Mouse (Mus musculus) spleen, postnatal 10 days (tissue): ENCODE data around the gene Rfc2.
A peak's percentile ranks its signal among the peaks of the same experiment; 100 is the strongest.

Experiments used
- DNase-seq, 2 experiments: peaks; one replicate each; pipeline ENCODE4 v3.0.0; 2021 to 2022; ENCODE audit warnings: low spot score in 2 of 2

Gene Rfc2

DNA sequence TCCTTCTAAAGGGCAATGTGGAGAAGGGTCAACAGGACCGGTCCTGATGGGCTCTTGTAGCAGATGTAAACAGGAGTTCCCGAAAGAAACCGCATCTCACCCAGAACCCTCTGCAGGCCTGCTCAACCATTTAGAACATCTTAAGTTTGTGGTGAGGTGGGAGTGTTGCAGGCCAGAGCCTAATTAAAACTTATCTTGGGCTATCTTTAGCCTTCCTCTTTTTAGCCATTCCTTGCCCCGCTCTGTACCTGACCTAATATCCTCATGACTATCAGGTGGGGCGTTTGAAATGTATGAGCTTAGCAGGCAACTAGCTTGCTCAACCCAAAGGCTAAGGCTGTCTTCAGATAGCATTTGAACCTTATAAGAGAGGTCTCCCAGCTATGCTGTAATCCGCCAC, 15.5 kb upstream of the Rfc2 start:
- no peak for DNase-seq

DNA sequence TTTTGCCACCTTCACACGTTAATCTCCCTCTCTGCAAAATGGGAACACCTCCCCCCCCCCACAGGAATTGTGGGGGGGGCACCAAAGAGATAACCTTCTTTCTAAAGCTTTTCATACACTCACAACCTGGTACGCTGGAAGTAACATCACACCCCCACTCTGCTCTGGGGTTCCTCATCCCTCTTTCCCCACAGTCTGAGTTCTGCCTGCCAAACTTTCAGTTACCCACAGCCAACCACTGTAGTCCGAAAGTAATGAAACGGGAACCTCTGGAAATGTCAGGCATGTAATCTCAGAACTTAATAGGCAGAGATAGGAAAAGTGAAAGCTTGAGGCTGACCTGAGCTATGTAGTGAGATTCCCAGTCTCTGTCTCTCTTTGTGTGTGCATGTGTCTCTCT, 13.7 kb upstream of the Rfc2 start:
- no peak for DNase-seq

DNA sequence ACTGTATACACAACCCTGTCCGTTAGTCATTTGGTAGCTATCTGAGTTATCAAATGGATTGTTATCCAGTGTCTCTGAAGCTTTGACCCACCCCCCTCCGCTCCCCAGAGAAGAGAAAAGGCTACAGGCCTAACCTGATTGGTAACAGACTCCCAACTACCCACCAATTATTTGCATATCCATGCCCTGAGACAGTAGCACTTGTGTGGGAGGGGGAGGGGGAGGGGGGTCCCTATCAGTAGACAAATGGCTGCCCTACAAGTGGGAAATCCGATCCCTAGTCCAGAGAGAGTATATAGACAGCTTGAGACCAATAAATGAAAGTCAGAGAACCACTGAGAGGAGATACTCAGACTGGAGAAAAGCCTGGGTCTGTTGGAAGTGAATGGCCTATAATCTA, 13.1 kb upstream of the Rfc2 start:
- no peak for DNase-seq

DNA sequence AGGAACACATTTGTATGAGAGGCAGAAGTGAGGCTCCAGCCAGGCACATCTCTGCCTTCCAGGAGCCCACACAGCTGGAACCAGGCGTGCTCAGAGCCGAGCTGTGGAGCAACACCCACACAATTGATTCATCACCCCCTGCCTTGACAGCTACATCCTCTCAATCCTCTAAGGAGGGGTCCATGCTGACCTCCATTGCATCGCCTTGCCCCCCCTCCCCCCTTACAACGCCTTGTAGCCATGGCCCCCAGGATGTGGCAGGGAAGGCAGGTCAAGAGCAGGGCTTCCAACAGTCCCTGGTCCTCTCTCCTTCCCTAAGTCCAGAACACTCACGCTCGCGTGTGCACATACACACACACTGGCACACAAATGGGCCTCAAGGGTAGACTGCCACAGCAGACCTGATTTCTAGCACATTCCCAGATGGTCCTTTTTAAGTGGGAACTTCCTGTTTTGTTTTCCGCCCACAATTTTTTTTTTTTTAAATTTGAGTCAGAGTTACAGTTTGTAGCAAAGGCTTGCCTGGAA, 12.1 kb upstream of the Rfc2 start:
- no peak for DNase-seq

DNA sequence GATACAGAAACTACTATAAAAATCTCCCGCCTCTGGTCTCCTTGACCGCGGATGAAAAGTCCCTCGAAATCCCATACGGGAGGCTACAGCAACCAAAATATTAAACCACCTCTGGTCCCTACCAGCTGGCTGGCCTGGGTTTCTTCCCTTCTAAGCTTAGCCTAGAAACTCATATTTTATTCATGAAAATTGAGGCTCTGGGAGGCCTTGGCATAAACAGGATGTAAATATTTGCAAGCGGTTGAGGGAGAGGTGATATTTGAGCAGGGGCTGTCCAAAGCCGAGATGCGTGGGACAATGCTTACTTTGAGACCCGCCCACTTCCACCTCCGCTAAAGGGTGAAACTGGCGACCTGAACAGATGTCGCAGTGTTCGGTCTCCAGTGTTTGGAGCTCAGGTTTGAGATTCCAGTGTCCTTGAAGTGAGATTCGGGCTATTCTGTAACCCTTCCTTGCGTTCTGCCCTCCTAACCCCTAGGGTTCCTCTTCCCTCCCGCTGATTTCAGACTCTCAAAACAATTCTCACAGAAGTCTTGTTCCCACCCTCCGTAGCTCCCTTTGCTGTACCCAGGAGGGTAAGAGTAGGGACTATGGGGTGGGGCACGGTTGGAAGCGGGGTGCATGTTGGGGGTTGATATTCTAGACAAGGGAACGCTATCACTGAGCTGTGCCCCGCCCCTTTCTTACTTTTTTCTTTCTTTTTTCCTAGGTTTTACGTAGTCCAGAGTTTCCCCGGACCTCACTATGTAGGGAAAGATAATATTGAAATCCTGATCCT, 9.2 kb upstream of the Rfc2 start:
- DNase-seq: peak; percentile 42 to 58

DNA sequence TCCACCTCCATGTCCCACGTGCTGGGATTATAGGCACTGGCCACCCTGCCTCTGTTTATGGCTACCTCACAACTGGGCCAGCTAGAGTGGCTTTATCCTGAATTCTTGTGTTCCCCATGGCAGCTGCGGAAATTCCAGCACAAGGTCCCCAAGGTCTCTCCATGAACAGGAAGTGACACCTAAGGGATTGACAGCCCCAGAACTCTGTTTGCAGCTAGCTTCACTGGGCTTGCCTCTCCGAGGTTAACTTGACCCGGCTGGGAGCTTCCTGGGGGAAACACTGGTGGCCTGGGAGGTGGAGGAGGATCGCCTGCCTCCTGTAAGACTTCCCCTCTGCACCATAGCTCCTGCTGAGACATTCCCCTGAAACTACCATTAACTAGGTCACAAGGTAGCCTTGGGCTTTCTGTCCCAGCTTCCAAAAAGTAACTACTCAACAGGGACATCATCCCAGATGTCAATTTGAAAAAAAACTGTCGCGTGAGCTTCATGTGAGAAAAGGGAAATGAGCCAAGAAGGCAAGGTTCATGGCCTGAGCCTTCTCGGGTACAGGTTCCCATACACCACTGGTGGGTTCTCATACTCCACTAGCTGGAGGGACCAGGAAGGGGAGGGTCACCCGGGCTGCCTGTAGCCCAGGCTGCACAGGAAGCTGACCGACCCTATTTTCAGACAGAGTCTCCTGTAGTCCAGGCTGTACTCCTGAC, 8.5 kb upstream of the Rfc2 start:
- peak in 1 of 2 experiments; percentile 29 for DNase-seq

DNA sequence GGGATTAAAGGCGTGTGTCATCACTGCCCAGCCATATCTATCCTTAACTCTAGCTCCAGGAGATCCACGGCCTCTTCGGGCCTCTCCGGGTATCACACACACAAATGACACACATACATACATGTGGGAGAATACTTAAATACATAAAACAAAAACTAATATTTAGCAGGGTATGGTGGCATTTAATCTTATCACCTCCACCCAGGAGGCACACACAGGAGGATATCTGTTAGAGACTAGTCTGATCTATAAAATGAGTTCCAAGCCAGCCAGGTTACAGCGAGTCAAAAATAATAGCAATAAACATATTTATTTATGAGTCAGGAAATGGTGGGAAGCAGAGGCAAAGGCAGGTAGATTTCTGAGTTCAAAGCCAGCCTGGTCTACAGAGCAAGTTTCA, 5.3 kb upstream of the Rfc2 start:
- DNase-seq: no peak

DNA sequence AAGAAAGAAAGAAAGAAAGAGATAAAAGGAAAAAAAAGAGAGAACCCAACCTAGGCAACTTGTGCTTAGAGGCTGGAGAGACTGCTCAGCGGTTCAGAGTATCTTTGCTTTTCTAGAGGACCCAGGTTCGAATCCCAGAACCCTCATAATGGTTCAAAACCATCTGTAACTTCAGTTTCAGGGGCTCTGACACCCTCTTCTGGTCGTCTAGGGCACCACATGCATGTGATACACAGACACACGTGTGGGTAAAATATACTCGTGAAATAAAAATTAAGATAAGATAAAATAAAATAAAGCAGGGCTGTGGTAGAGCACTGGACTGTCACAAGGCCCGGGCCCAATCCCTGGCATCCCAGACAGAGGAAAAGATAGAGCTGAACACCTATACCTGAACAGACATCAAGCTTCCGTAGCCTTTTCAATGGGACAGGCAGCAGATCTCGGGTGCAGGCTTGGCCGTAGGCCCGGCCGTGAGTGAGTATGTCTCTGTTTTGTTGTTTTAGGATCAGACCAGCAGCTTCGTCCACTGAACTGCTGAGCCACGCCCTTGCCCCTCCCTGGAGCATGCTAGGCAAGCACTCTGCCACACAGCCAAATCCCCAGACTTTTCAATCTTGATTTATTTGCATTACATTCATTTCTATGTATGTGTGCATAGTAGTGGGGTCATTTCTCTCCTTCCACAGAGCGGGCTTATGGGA, 4.5 kb upstream of the Rfc2 start:
- peak in 1 of 2 experiments; percentile 56 for DNase-seq

DNA sequence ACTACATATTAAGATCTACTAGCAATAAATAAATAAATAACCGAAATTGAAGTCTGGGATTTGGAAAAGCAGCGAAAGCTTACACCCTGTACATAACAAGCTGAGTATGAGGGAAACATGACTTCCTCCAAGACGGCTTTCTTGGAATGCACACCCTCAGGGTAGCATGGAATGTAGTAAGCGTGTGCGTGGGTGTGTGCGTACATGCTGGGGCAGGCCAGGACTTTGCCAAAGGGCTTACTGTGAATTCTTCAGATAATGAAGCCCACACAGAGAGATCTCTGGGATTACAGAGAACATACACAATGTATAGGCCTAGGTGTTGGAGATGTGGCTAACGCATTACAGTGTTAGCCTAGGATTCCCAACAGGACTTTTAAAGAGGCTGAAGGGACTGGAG, 3.6 kb upstream of the Rfc2 start:
- DNase-seq: no peak

DNA sequence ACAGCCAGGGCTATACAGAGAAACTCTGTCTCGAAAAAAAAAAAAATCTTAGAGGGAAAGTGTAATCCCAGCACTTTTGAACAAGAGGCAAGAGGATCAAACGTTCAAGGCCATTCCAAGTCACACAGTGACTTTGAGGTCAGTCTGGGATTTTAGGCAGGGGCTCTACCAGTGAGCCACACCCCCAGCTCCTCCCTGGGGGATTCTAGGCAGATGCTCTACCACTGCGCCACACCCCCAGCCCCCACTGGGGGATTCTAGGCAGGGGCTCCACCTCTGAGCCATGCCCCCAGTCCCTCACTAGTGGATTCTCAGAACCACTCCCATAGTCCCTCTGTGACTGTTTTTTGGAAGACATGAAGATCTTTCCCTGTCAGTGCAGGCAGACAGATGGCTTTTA, 2.0 kb upstream of the Rfc2 start:
- DNase-seq: no peak

DNA sequence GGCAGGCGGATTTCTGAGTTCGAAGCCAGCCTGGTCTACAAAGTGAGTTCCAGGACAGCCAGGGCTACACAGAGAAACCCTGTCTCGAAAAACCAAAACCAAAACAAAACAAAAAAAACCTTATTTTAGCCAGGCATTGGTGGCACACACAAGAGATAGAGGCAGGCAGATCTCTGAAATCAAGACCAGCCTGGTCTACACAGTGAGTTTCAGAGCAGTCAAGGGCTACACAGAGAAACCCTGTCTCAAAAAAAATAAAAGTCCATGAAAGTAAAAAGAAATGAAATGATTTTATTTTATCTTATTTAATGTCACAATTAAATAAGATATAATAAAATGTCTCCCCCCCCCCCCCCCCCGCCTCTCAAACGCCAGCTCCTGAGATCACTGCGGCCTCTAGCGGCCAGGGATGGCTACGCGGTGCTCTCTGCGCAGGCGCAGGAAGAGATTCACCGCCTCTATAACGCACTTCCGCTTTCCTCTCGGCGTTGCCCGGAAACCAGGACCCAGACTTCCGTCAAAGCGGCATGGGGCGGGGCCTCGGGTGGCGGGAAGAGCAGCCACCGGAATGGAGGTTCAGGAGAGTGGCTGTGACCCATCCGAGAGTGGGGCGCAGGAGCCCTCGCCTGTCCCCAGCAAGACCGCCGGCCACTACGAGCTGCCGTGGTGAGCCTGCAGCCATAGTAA, 1.2 kb downstream of the Rfc2 start:
- DNase-seq: peak; percentile 95 to 99

DNA sequence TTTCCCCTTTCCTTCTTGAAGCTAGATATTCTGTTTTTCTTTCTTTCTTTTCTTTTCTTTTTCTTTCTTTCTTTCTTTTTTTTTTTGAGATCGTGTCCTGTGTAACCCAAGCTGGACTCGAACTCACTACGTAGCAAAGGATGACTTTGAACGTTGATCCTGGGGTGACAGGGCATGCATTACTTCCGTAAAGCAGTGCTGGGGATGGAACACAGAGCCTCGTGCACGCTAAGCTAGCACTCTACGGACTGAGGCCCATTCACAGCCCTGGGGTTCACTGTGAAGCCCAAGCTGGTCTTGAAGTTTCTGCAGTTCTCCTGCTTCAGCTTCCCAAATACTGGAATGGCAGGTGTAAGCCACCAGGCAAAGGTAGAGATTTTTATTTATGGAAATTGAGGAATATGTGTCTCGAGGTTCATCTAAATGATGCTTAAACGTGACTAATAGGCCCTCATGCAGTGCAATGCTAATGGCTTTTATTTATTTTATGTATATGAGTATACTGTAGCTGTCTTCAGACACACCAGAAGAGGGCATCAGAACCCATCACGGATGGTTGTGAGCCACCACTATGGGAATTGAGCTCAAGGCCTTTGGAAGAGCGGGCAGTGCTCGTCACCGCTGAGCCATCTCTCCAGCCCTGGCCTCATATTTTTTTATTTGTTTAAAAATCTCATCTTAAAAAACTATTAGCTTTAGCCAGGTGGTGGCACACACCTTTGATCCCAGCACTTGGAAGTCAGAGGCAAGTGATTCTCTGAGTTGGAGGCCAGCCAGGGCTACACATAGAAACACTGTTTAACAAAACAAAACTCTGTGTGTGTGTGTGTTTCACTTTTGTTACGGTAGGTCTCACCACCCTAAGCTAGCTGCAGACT, 2.1 kb downstream of the Rfc2 start:
- no peak for DNase-seq

DNA sequence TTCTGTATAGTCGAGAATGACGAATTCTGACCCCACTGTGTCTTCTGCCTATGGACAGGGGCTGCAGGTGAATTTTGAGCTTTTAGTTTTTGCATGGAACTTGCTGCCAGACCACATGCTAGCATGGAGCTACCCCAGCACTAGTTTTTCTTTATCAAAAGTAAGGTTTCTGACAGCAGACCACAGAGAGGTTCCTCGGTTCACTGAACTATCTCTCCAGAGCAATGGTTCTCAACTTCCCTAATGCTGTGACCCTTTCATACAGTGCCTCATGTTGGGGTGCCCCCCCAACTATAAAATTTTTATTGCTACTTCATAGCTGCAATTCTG, 2.7 kb downstream of the Rfc2 start:
- no peak for DNase-seq

DNA sequence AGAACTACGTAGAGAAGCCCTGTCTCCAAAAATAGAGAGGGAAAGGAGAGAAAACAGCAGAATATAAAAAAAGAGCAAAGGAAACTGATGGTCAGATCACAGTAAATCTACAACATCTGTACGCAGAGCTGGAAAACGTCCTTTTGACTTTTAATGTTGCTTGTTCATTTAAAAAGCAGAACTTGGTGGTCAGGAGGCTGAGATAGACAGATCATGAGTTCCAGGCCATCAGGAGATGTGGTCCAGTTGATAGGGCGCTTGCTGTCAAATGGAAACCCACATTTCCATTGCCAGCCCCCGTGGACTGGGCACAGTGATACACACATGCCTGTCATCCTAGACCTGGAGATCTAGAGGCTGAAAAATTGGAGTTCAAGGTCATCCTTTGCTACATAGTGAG, 3.6 kb downstream of the Rfc2 start:
- no peak for DNase-seq

DNA sequence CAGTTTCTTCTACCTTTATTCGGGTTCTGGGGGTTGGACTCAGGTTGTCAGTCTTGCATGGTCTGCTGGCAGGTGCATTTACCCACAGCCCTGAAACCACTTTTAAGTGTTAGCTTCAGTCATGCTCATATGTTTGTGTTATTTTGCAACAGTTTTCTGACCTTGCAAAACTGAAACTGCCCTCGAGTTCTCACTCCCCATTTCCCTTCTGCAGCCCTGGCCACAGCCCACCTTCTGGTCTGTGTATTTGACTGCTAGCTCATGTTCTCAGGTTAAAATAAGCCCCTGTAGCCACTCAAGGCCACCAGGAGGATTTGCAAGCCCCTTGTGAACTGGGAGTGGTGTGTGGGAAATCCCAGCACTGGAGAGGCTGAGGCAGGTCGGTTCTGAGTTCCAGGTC, 8.7 kb downstream of the Rfc2 start:
- DNase-seq: no peak

DNA sequence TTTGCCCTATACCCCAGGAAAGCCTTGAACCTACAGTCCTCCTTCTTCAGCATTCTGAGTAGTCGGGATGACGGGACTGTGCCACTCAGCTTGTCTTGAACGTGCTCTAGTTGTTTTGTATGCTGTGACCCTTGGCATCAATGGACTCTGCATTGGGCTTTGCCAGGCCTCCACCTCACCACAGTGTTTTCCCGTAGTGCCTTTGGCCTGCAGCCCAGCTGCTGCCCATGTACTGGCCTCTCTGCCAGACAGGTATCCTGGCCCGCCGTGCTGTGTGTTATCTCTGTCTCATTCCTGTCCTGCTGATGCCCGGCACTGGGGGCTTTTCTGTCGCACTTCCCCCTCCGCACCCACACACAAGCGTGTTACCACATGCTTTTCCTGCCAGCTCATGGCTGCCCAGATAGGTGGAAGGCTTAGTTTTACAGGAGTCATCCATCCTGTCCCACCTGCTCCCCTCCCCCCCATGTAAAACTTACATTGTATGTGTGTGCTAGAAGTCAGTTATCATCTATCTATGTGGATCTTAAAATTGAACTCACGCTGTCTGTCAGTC, 10.9 kb downstream of the Rfc2 start:
- DNase-seq: no peak

DNA sequence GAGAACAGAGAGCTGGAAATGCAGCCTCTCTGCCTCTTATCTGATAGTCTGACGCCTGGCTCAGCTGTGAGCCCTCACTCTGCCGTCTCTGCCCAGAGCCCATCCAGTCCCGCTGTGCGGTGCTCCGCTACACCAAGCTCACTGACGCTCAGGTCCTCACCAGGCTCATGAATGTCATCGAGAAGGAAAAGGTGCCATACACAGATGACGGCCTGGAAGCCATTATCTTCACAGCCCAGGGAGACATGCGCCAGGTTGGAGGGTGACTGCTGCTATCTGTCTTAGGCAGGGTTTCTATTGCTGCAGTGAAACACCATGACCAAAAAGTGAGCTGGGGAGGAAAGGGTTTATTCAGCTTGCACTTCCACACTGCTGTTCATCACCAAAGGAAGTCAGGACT, 11.9 kb downstream of the Rfc2 start:
- DNase-seq: peak in 1 of 2 experiments; percentile 61

DNA sequence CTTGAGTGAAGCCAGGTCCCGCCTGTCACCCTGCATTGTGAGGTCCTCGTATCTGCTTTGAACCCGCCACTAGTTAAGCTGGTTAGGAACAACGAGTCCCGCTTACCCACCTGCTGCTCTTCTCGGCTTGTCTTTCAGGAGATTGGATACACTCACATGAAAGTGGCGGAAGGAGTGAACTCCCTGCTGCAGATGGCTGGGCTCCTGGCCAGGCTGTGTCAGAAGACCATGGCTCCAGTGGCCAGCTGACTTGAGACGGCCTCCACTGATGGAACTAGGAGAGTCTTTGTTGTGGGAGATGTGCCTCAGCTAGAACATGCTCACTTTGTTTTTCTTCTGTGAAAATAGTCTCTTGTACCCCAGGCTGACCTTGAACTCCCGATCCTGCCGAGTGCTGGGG, 16.5 kb downstream of the Rfc2 start:
- no peak for DNase-seq

DNA sequence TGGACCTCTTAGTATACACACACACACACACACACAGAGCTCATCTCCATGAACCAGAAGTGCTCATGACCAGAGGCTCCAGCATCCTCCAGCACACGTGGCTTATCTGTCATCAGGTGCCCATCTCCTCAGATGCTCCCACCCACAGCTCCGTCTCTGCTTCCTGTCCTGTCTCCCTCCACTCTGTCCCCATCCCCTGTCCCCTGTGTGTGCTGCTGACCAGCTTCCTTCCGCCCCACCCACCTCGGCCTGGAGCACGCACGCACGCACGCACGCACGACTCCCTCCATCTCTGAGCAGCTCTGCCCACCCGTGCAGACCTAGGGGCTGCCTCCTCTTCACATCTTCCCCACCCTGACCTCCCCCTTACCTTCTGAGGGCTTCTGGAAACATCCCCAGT, 23.2 kb downstream of the Rfc2 start:
- no peak for DNase-seq

DNA sequence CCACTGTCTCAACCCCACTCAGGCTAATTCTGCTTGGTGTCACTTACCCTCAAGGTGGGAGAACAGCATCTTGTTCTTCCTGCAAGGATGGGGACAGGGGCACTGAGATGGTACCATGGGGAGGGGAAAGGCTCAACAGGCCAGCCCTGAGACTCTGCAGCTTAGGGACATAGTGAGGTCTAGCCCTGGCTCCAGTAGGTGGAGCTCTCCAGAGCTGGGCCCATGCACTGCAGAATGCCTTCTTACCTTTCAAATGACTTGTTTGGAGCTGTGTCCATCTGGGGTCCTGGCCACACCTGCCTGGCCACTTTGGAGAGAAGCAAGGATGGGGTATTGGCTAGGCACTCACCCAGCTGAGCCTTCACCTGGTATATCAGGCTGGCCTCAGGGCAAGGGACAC, 25.1 kb downstream of the Rfc2 start:
- DNase-seq: peak in 1 of 2 experiments; percentile 35

DNA sequence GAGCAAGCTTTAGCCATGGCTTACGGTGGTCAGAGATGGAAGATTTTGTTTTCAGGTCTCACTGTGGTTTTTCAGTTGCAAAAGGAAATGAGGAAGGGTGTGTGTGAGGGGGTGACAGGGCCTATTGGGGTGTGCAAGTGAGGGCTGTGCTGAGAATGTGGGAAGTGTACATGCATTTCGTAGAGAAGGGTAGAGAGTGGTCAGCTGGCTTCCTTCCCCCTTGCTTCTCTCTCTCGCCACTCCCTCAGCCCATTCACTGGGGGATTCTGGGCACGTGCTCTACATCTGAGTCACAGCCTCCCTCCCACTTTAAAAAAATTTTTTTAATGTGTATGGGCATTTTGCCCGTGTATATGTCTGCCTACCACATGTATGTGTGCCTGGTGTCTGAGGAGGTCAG, 26.0 kb downstream of the Rfc2 start:
- DNase-seq: peak in 1 of 2 experiments; percentile 43
